Mouse (Mus musculus) E14TG2a.4 (cell line): ENCODE results near the gene Odf2.

Source experiments
- CTCF ChIP-seq: conservative IDR thresholded peaks from 2 replicates; pipeline ENCODE4 v1.5.1; 2014; ENCODE audit warnings: low read length
- NANOG ChIP-seq: IDR thresholded peaks from 2 replicates; pipeline ENCODE4 v1.6.1; 2014; ENCODE audit warnings: borderline replicate concordance, low read length, mixed read lengths
- POU5F1 ChIP-seq: IDR thresholded peaks from 2 replicates; pipeline ENCODE4 v1.6.1; 2014; ENCODE audit warnings: low read length, borderline replicate concordance

DNA sequence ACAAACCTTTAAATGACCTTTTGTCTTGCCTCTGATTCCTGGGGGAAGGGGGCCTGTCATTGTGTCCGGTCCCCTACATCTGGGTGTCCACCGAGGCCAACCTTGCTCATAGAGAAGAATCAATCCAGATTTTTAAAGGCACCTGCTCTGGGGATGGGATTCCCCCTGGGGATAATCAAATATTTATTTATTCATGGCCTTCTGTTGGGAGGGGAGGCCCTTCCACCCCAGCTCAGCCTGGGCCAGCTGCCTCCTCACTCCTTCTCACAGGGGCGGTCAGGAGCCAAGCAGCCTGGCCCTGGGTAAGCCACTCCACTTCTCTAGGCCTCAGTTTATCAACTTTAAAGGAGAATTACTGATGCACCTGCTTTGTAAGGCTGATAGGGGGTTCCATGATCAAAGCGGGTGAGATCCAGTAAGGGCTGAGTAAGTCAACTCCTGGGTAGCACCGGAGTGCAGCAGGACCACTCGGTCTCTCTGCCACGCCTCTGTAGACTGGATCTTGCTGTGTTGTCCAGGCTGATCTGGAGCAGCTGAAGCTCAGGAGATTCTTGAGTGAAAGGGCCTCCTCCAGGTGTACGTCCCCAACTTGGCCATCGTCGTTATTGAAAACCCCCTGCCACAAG, 33.3 kb upstream of the Odf2 start:
- TF ChIP-seq CTCF (no peak), NANOG (no peak), POU5F1 (no peak)
